Mouse (Mus musculus) spleen, postnatal 4 days (tissue): ENCODE measurements around the gene Fzd4.

ENCODE experiments used
- DNase-seq, 2 experiments: peaks; one replicate each; pipeline ENCODE4 v3.0.0; 2022; ENCODE audit warnings: low spot score in 2 of 2

Gene Fzd4

DNA sequence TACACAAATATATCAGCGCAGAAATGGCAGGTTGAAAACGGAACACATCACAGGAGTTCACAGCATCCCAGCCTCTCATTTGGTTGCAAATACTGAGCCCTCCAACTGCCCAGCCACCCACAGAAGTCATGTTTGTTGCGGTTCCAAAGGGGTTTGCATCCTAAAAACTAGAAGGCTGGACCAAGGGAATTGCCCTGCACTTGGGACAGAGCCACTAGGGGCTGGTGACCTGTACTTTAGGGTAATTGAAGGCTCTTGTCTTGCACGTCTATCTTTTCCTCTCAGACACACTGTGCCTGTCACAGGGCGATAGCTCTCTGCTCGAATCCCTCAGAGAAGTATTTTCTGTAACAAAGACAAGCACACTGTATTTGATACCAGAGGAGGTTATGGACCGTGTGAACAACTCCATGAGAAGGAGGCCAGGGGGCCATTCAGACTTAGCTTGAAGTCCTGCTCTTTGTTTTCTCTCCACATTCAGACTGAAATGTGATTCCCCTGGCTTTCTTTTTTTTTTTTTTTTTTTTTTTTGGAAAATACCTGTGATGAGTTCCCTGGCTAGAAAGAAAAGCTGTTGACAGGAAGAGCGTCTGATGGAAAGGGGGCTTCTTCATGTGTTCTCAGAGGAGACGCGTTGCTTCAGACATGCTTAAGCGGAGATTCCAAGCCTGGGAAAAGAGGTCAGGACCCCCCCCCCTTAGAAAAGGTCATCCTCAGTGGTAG lies 2.9 kb upstream of the Fzd4 start:
- no peak for DNase-seq

GRCm38 (mm10) chr7:89401936-89402335 lies 2.2 kb upstream of the Fzd4 start:
- DNase-seq = no peak

DNA sequence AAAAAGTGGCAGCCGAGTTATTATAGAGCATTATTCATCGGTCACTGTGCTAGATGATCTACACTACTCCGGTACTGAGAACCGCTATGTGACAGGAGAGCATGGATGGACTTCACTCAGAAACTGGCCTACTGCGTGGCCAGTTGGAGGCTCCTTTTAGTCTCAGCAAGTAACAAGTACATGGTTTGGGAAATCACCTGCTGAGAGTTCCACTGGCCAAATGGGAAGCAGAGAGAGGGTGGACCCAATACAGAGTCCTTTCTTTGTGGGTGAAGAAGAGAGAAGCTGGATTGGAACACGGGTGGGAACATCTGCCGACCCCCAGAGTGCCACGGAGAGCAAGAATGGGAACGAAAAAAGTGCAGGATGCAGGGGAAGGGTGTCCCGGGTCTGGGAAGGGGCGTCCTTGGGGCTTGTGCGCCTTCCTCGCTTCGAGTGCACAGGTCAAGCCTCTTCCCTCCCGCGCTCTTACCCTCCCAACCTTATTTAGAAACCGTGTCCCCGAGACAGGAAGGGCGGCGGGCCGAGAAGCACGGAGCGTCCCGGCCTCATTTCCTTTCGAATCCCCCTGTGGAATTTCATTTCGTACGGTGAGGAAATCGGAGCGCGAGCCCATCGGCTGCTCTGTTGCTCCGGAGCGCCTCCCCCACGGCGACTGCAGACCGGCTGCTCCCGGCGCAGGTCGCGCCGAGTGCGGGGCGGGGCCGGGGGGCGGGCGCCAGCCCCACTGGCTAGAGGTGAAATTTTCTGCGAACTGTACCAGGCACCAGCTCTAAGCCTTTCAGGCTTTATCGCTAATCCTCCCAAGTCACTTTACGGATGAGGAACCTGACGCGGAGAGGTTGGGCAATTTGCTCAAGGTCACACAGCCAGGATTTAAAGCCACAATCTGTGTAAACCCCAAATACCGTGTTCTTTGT lies 842 bp upstream of the Fzd4 start:
- DNase-seq = peak in 1 of 2 experiments; percentile 19

GRCm38 (mm10) chr7:89404734-89405440 lies 732 bp downstream of the Fzd4 start:
- no peak for DNase-seq

DNA sequence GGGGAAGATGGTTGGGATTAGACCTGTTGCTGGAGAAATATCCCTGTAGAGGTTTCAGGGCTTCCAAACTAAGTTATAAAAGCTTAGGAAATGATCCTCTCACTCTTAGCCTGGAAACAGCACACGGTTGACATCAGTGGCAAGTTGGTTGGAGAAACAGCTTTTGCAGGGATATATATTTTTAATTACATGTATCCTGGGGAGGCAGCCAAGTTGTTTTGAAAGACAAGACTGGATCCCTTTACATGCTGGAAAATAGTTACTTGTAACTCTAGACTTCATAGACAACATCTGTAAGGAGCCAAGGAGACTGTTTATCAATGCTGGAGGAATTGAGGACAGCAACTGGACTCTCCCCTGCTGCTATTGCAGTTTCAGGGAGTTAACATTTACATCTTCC lies 1.9 kb downstream of the Fzd4 start:
- no peak for DNase-seq

DNA sequence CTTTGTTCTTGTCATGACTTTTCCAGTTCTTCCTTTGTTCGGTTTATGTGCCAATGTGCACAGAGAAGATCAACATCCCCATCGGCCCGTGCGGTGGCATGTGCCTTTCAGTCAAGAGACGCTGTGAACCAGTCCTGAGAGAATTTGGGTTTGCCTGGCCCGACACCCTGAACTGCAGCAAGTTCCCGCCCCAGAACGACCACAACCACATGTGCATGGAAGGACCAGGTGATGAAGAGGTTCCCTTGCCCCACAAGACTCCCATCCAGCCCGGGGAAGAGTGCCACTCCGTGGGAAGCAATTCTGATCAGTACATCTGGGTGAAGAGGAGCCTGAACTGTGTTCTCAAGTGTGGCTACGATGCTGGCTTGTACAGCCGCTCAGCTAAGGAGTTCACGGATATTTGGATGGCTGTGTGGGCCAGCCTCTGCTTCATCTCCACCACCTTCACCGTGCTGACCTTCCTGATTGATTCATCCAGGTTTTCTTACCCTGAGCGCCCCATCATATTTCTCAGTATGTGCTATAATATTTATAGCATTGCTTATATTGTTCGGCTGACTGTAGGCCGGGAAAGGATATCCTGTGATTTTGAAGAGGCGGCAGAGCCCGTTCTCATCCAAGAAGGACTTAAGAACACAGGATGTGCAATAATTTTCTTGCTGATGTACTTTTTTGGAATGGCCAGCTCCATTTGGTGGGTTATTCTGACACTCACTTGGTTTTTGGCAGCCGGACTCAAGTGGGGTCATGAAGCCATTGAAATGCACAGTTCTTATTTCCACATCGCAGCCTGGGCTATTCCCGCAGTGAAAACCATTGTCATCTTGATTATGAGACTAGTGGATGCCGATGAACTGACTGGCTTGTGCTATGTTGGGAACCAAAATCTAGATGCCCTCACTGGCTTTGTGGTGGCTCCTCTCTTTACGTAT lies 3.1 kb downstream of the Fzd4 start:
- no peak for DNase-seq

GRCm38 (mm10) chr7:89410294-89410693 lies 6.1 kb downstream of the Fzd4 start:
- no peak for DNase-seq

DNA sequence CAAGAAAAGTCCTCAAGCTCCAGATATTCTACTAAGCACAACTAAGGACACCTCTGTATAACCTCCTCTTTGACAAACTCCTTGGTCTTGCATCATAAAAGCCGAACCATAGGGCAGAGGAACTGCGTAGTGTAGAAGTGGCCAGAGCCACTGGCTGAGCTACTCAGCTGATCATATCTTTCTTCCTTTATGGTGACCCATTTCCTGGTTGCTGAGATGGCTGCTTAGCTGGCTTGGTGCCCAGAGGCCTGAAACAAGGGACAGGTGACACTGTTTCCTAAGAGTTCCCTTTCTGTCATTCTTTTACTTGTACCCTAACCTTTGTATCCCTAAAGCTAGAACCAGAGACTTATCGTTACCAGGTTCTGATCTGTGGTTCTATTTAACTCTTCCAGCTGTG lies 7.2 kb downstream of the Fzd4 start:
- DNase-seq = no peak

DNA sequence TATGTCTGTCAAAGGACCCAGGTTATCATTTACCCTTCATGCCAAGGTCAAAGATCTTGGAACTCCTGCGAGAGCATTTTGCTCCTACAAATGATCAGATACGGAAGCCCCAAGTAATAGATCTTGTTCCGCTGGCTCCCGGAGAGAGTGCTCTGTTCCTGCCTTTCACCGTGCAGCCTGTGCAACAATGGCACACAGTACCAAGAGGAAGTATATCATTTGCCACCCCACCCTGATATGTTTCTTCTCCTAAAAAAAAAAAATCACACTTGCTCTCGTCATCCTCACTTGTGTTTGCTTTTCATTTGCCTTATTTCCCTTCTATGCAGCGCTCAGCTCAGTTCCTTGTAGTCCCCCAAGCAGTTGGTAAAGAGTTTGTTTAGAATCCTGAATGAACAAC lies 7.9 kb downstream of the Fzd4 start:
- DNase-seq = no peak

- DNase-seq = peak in 1 of 2 experiments; percentile 13
These were observed 11.9 kb downstream of the Fzd4 start for GRCm38 (mm10) chr7:89416027-89416426.

GRCm38 (mm10) chr7:89417707-89418106 lies 13.6 kb downstream of the Fzd4 start:
- peak in 1 of 2 experiments; percentile 39 for DNase-seq

- peak in 1 of 2 experiments; percentile 47 for DNase-seq
These were observed 14.0 kb downstream of the Fzd4 start for GRCm38 (mm10) chr7:89418127-89418653.

- DNase-seq = peak in 1 of 2 experiments; percentile 29
These were observed 14.9 kb downstream of the Fzd4 start for GRCm38 (mm10) chr7:89418917-89419679.

DNA sequence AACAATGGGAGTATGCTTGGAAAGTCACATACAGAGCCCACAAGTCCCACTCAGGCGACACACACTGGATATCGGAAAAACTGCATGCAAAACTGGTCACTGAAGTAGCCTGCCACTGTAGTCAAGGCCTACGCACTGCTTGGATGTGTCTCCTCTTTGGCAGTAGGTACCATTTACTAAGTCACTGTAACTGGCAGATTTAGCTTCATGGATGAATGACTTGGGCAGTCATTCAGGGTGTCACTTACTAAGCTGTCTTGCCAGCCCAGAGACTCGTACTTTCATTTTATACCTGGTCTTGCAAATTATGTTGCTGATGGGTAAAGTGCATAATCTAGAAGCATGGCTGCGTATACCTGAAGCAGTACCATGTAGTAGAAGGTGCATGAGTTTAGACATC lies 17.1 kb downstream of the Fzd4 start:
- no peak for DNase-seq

- no peak for DNase-seq
These were observed 18.5 kb downstream of the Fzd4 start for GRCm38 (mm10) chr7:89422650-89423049.

DNA sequence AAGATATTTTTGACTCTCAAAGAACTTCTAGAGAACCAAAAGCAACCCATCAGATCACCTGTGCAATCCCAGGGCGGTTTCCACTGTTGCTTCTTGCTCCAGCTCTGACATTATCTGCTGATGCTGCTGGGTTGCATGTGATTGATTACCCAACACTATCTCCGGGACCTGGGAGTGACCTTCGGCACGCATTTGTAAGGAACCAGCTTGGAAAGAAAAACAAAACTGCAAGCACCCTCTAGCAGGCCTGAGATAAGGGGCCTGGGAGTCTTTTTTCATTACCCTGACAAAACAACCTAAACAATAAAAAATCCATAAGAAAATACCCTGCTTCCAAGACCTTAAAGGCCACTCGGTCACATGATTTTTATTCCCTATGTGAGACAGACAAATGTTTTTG lies 19.0 kb downstream of the Fzd4 start:
- DNase-seq = no peak

- no peak for DNase-seq
These were observed 19.6 kb downstream of the Fzd4 start for GRCm38 (mm10) chr7:89423688-89424255.

GRCm38 (mm10) chr7:89424659-89425058 lies 20.5 kb downstream of the Fzd4 start:
- DNase-seq = no peak

- DNase-seq = no peak
These were observed 21.9 kb downstream of the Fzd4 start for GRCm38 (mm10) chr7:89425803-89426725.
